Mouse (Mus musculus): ENCODE data around the gene Mapk8ip3. TPM values are rescaled to one million over a fixed set of nuclear protein-coding genes. Genes with fewer than 3 reads are reported as not detected.

The Mapk8ip3 gene
- total and polyA plus RNA-seq, 2 experiments from 2014 or later = 62.0 to 177 TPM

DNA sequence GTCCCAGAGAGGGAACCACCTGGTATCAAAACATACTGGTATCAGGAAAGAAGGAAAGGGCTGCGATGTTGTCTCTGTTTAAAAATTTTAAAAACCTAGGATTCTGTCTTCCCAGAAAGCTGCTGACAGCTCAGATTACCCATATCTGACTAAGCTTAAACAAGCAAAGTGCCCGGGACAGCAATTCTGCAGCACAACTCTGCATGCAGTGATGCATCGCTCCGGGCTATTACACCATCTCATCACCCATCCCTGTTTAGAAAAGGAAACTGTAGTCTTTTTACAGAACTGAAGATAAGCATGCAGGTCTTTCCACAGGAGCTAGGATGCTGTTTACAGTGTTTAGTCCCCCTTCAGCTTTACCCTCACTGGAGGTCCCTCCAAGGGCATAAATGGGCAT is 1.9 kb downstream of the Mapk8ip3 start:
- H3K4me2 ChIP-seq (ENCODE audit: low read depth, low read length) = peak overlapping the region; percentile 77
- peak overlapping the region; percentile 83 for H3K4me3 ChIP-seq (ENCODE audit: low read length)
- H3K9me3 ChIP-seq (ENCODE audit: low read length) = no peaks in the 10 kb centered on the region
- no peaks in the 10 kb centered on the region for H3K36me3 ChIP-seq (ENCODE audit: insufficient read depth, low read length)
- peaks cover 13% of the 10 kb centered on the region for H3K4me1 ChIP-seq (ENCODE audit: insufficient read depth, low read length)
- no peak for TF ChIP-seq CTCF (IDR thresholded peaks at IDR 0.05; ENCODE audit: low read depth)
- WGBS = 82% methylated on average over 4 of the region's 4 CpGs
- no peak for ATAC-seq
- peak overlapping the region; percentile 83 for H3K9ac ChIP-seq (replicated peaks; ENCODE audit: low read length)
- no peak for DNase-seq (ENCODE audit: low spot score)
- H3K27ac ChIP-seq = no peak overlapping the region
- no peaks in the 10 kb centered on the region for H3K27me3 ChIP-seq (ENCODE audit: insufficient read depth, low read length)

DNA sequence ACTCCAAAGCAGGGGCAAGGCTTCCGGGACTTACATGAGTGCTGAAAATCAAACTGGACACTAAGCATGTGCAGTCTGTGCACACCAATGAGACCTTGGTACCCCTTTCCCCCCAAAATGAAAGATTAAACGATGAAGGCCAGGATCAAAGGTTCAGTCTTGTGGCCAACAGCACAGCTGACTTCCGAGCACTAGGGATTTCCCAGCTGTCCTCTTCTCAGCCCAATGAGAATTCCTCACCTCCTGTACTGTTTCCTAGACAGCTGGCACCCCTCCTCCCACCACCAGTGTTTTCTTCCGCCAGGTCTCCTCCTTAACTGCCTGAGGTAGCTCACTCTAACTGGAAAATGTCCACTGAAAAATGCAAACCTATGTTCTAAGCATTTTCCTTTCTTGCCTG is 3.6 kb downstream of the Mapk8ip3 start:
- no peak overlapping the region for H3K4me3 ChIP-seq (ENCODE audit: low read length)
- no peaks in the 10 kb centered on the region for H3K36me3 ChIP-seq (ENCODE audit: insufficient read depth, low read length)
- TF ChIP-seq CTCF (IDR thresholded peaks at IDR 0.05; ENCODE audit: low read depth) = no peak
- 54% methylated on average over 4 of the region's 4 CpGs for WGBS
- peaks cover 13% of the 10 kb centered on the region for H3K4me1 ChIP-seq (ENCODE audit: insufficient read depth, low read length)
- no peak overlapping the region for H3K9ac ChIP-seq (replicated peaks; ENCODE audit: low read length)
- H3K27me3 ChIP-seq (ENCODE audit: insufficient read depth, low read length) = no peaks in the 10 kb centered on the region
- no peak for DNase-seq (ENCODE audit: low spot score)
- no peak overlapping the region for H3K27ac ChIP-seq
- no peak overlapping the region for H3K4me2 ChIP-seq (ENCODE audit: low read depth, low read length)
- H3K9me3 ChIP-seq (ENCODE audit: low read length) = no peaks in the 10 kb centered on the region
- no peak for ATAC-seq

DNA sequence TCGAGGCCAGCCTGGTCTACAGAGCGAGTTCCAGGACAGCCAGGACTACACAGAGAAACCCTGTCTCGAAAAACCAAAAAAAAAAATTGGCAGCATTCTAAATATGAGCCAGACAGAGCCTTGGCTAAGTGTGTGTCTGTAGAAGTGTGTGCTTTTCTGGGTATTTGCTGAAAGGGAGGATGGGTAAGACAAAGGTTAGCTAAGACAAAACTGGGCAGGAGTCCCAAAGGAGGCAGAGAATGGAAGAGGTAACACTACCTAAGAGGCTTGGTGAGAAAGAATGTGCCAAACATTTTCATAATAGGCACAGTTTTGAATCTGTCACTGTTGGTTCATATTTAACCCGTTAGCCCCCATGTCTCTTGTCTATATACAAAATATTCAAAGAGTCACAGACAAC is 4.3 kb downstream of the Mapk8ip3 start:
- Histone ChIP-seq H3K27ac (no peak overlapping the region), H3K4me1 (ENCODE audit: insufficient read depth, low read length) (peaks cover 13% of the 10 kb centered on the region), H3K4me3 (ENCODE audit: low read length) (no peak overlapping the region), H3K9me3 (ENCODE audit: low read length) (no peaks in the 10 kb centered on the region), H3K4me2 (ENCODE audit: low read depth, low read length) (no peak overlapping the region), H3K9ac (replicated peaks; ENCODE audit: low read length) (no peak overlapping the region), H3K27me3 (ENCODE audit: insufficient read depth, low read length) (no peaks in the 10 kb centered on the region), H3K36me3 (ENCODE audit: insufficient read depth, low read length) (peaks cover 3% of the 10 kb centered on the region; the same call in 1 of the 2 replicates)
- DNase-seq (ENCODE audit: low spot score) = no peak
- 90% methylated on average over 4 of the region's 4 CpGs for WGBS
- ATAC-seq = no peak
- TF ChIP-seq CTCF (IDR thresholded peaks at IDR 0.05; ENCODE audit: low read depth) = no peak

DNA sequence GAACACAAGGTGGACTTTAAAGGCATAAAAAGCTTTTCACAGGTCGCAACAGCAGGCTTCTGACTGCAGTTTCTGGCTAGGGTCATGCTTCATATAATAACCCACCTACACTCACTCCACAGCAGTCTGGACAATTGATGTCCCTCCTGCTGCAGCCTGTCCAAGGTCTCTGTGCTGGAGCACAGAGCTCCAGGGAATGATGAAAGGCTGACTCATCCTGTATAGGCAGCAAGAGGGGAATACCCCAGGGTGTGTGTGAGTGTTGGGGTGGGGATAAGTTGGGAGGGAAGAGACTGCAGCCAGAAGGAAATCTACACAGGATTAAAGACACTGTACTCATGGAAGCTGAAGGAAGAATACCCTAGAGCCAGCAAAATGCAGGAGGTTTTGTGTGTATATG is 7.3 kb downstream of the Mapk8ip3 start:
- 89% methylated on average over 1 of the region's 1 CpGs for WGBS

DNA sequence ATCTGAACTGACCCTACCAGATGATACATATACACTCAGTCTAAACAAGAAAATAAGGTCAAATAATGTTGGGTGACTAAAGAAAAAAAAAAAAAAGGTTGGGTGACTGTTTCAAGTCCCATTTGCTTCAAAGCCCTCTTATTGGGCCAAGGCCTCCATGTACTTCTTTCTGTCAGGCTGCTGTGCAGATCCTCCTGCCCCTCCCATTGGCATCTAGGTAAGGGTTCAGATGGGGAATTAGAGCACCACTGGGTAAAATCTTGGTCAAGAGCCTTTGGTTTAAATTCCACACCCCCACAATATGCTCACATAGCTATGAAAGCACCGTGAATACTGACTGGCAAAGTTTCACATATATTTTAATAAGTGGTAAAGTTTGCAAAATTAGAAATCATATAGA is 13.5 kb downstream of the Mapk8ip3 start:
- H3K9me3 ChIP-seq (ENCODE audit: low read length) = no peaks in the 10 kb centered on the region
- H3K9ac ChIP-seq (replicated peaks; ENCODE audit: low read length) = no peak overlapping the region
- H3K4me3 ChIP-seq (ENCODE audit: low read length) = no peak overlapping the region
- H3K27ac ChIP-seq = no peak overlapping the region
- WGBS = 94% methylated on average over 1 of the region's 1 CpGs
- ATAC-seq (no peak), DNase-seq (ENCODE audit: low spot score) (no peak)
- no peaks in the 10 kb centered on the region for H3K4me1 ChIP-seq (ENCODE audit: insufficient read depth, low read length)
- peaks cover 78% of the 10 kb centered on the region for H3K36me3 ChIP-seq (ENCODE audit: insufficient read depth, low read length)
- H3K4me2 ChIP-seq (ENCODE audit: low read depth, low read length) = no peak overlapping the region
- TF ChIP-seq CTCF (IDR thresholded peaks at IDR 0.05; ENCODE audit: low read depth) = no peak
- H3K27me3 ChIP-seq (ENCODE audit: insufficient read depth, low read length) = no peaks in the 10 kb centered on the region

More for the DNA sequence above, 7.3 kb downstream of the Mapk8ip3 start:
- no peaks in the 10 kb centered on the region for H3K9me3 ChIP-seq (ENCODE audit: low read length)
- no peak overlapping the region for H3K4me2 ChIP-seq (ENCODE audit: low read depth, low read length)
- peaks cover 22% of the 10 kb centered on the region for H3K36me3 ChIP-seq (ENCODE audit: insufficient read depth, low read length)
- H3K4me3 ChIP-seq (ENCODE audit: low read length) = no peak overlapping the region
- H3K27me3 ChIP-seq (ENCODE audit: insufficient read depth, low read length) = no peaks in the 10 kb centered on the region
- no peak for ATAC-seq
- H3K9ac ChIP-seq (replicated peaks; ENCODE audit: low read length) = no peak overlapping the region
- TF ChIP-seq CTCF (IDR thresholded peaks at IDR 0.05; ENCODE audit: low read depth) = no peak
- H3K4me1 ChIP-seq (ENCODE audit: insufficient read depth, low read length) = no peaks in the 10 kb centered on the region
- H3K27ac ChIP-seq = no peak overlapping the region
- no peak for DNase-seq (ENCODE audit: low spot score)

DNA sequence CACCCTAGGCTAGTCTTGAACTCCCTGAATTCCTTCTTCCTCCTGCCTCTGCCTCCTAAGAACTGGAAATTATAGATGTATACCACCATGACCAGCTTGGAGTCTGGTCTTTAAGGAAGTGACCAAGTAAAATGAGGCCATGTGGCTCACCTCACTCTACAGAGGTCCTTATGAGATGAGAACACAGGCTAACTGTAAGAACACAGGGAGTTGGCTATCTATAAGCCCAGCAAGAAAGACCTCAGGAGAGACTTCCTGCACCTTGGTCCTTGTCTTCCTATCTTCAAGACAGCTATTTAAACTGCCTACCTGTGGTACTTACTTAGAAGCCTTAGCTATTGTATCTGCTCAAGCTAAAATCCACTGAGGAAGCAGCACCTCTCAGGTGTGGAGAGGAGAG is 22.8 kb downstream of the Mapk8ip3 start:
- Histone ChIP-seq H3K4me2 (ENCODE audit: low read depth, low read length) (no peak overlapping the region), H3K4me3 (ENCODE audit: low read length) (no peak overlapping the region), H3K27ac (no peak overlapping the region), H3K9me3 (ENCODE audit: low read length) (no peaks in the 10 kb centered on the region), H3K9ac (replicated peaks; ENCODE audit: low read length) (no peak overlapping the region), H3K27me3 (ENCODE audit: insufficient read depth, low read length) (no peaks in the 10 kb centered on the region), H3K36me3 (ENCODE audit: insufficient read depth, low read length) (peaks cover 91% of the 10 kb centered on the region), H3K4me1 (ENCODE audit: insufficient read depth, low read length) (no peaks in the 10 kb centered on the region)
- DNase-seq (ENCODE audit: low spot score) (no peak), ATAC-seq (no peak)
- TF ChIP-seq CTCF (IDR thresholded peaks at IDR 0.05; ENCODE audit: low read depth) = no peak

DNA sequence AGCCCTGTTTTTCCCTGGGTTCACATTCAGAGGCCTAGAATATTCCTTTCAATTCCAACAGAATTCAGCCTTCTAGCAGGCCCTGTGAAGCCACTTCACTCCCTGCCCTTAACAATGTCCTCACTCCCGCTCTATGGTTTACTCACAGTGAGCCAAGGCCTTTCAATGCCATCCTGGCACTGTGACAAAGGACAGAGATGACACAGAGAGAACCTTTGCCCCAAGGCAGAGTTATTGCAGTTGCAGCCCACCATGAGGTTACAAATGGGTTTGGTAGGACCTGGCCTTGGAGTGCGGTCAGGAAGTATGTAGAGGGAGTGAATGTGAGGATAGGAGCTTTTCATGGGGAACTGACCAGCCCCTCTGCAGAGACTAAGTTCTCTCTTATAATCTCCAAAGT is 29.2 kb downstream of the Mapk8ip3 start:
- Histone ChIP-seq H3K9me3 (ENCODE audit: low read length) (no peaks in the 10 kb centered on the region), H3K4me1 (ENCODE audit: insufficient read depth, low read length) (no peaks in the 10 kb centered on the region), H3K27me3 (ENCODE audit: insufficient read depth, low read length) (no peaks in the 10 kb centered on the region), H3K9ac (replicated peaks; ENCODE audit: low read length) (no peak overlapping the region), H3K36me3 (ENCODE audit: insufficient read depth, low read length) (peaks cover 93% of the 10 kb centered on the region), H3K4me2 (ENCODE audit: low read depth, low read length) (no peak overlapping the region), H3K4me3 (ENCODE audit: low read length) (no peak overlapping the region), H3K27ac (no peak overlapping the region)
- ATAC-seq (no peak), DNase-seq (ENCODE audit: low spot score) (no peak)
- no peak for TF ChIP-seq CTCF (IDR thresholded peaks at IDR 0.05; ENCODE audit: low read depth)
- 82% methylated on average over 2 of the region's 2 CpGs for WGBS

Measured in hindbrain, postnatal 0 days (tissue).